Comparison of ENCODE assay signal across 9 mouse cellular contexts in the genomic region with DNA sequence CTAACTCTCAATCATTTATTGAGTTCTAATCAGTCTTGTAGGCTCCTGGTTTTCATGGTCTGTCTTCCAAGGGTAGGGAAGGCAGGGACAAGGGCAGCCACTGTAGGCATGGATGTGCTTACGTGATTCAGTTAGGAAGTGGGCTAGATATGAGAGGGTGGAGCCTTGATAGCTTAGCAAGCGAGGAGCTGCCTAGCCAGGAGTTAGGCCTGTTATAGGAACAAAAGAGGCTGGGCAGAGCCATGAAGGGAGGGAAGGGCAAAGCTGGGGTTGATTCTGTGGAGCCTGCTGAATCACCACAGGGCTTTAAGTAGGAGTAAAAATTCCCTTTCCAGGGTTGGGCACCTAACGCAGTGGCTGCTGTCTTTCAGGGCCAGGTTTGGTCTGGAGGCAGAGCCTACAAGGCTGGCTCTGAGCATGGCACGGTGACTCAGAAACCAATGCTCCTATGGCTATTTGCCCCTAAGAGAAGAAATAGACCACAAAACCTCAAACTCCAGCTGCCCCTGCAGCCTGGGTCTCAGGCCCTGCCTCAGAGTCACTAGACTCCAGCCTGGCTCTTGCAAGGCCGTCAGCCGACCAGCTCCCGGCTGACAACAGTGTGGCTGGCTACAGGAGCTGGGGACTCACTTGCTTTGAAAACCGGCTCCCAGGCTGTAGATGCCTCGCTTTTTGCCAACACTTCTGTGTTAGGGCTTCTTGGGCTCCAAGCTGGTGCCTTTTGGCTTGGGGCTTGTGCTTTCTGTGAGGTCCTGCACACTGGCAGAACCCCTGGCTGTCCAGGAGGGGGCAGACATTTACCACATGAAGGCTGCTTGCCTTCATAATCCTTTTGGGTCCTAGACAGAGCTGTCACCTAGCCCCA.
DNase-seq lines count a peak whose midpoint lies in the region; ATAC-seq and TF ChIP-seq lines count a peak whose summit lies in the region.
"Had no signal": no experiment of that assay in that cellular context is flagged by ENCODE, and none has a peak within 500 bp of the region (broad histone marks: within the 10 kb centered on the region; RNA-seq: fewer than 3 reads in every experiment).

No protein-coding gene starts in this region.

- peak; percentile 55 for DNase-seq in gastrocnemius, adult 2 months
- no peak for DNase-seq in gastrocnemius, postnatal 36 days
- peak; percentile 58 for DNase-seq in ES-CJ7 (ENCODE audit: low read depth, low spot score)
- peak; percentile 80 to 82 for DNase-seq in cerebellum, postnatal 14 days
- DNase-seq in kidney, postnatal 10 days, result peak; percentile 62
- peak; percentile 47 for DNase-seq in lung, postnatal 36 days
- peak; percentile 58 for DNase-seq in thymus, postnatal 0 days (ENCODE audit: low spot score)
- DNase-seq: liver, embryonic 13.5 days had no signal

- H3K4me3 ChIP-seq in gastrocnemius, adult 2 months, result no peak overlapping the region
- H3K4me3 ChIP-seq in heart, embryonic 12.5 days, result no peak overlapping the region
- H3K4me3 ChIP-seq: liver, embryonic 13.5 days had no signal

- peak overlapping the region; percentile 17; the same call in 1 of the 2 replicates for H3K4me2 ChIP-seq in heart, embryonic 12.5 days
- H3K4me2 ChIP-seq: liver, embryonic 13.5 days had no signal

- ATAC-seq in heart, embryonic 12.5 days (ENCODE audit: insufficient number of reproducible peaks, low FRiP score), result peak; percentile 37; the same call in 1 of the 2 replicates

- H3K36me3 ChIP-seq in heart, embryonic 12.5 days, result peaks cover 39% of the 10 kb centered on the region
- H3K36me3 ChIP-seq: liver, embryonic 13.5 days had no signal

- peak overlapping the region; percentile 73 for H3K9ac ChIP-seq in heart, embryonic 12.5 days
- H3K9ac ChIP-seq: liver, embryonic 13.5 days had no signal

- peak overlapping the region; percentile 81 for H3K27ac ChIP-seq in gastrocnemius, adult 2 months
- peak overlapping the region; percentile 97 for H3K27ac ChIP-seq in heart, embryonic 12.5 days (ENCODE audit: poor library complexity, severe bottlenecking)
- H3K27ac ChIP-seq: liver, embryonic 13.5 days had no signal

- WGBS in heart, embryonic 12.5 days, result 43% methylated on average over 9 of the region's 9 CpGs

- peaks cover 70% of the 10 kb centered on the region for H3K4me1 ChIP-seq in heart, embryonic 12.5 days (replicated peaks)

- peak; percentile 75 for TF ChIP-seq CTCF in gastrocnemius, adult 2 months (IDR thresholded peaks at IDR 0.05)

- peaks cover 4% of the 10 kb centered on the region; the same call in 1 of the 2 replicates for H3K9me3 ChIP-seq in heart, embryonic 12.5 days (replicated peaks)
- H3K9me3 ChIP-seq: liver, embryonic 13.5 days had no signal

- no peaks in the 10 kb centered on the region for H3K27me3 ChIP-seq in heart, embryonic 12.5 days (replicated peaks)
- H3K27me3 ChIP-seq: liver, embryonic 13.5 days had no signal

- intact Hi-C loops in gastrocnemius, adult 2 months (cut with DNase I), result loop anchor here (1.0 to 5.0 kb wide), 2 partner anchors 66 to 89 kb away; no protein-coding TSS in a partner anchor
- intact Hi-C loops in gastrocnemius, postnatal 36 days (cut with DNase I), result no loop called here

Comparison
In these comparisons a context has a peak if more than half of its experiments do, and no peak if none do; other contexts are left out.
1. DNase-seq: peak in gastrocnemius, adult 2 months (single experiment), ES-CJ7 (single experiment), cerebellum, postnatal 14 days (2 of 2), kidney, postnatal 10 days (single experiment), lung, postnatal 36 days (single experiment) and thymus, postnatal 0 days (single experiment); none in gastrocnemius, postnatal 36 days (0 of 2).